Mouse (Mus musculus) brain, embryonic 14.5 days (tissue): Measurements from ENCODE around the gene Mtus2.

Experiments used
- CTCF ChIP-seq: fragments of 200-500 bp; IDR thresholded peaks from 2 replicates; pipeline ENCODE4 v1.5.1; 2012; ENCODE audit warnings: inconsistent platforms, mild to moderate bottlenecking, moderate library complexity, borderline replicate concordance; ENCODE audit not compliant: insufficient read depth, insufficient read length; ENCODE audit errors: extremely low read depth
- POLR2A ChIP-seq: fragments of 200-500 bp; IDR thresholded peaks from 2 replicates; pipeline ENCODE4 v1.6.1; 2012; ENCODE audit warnings: mild to moderate bottlenecking, inconsistent platforms, borderline replicate concordance; ENCODE audit not compliant: poor library complexity, insufficient read depth, insufficient read length, severe bottlenecking; ENCODE audit errors: extremely low read depth

DNA sequence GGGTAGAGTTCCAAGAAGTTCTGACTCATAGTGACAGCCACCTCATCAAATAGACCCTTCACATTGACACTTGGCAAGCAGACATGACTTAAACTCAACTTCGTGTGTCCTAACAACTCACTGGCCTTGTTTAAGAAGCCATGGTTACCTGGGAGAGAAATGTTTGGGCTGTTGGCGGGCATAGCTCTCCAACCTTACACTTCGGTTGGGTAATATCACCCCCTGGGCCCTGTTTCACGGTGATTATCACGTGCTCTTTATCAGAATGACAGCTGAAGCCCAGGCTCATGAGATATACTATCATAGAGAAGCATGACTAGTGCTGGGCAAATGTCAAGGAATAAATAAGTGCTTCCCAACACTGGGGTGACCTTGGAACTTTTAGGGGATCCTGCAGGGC is 323.2 kb downstream of the Mtus2 start:
- no peak for TF ChIP-seq POLR2A
- no peak for TF ChIP-seq CTCF
